Comparison of ENCODE assay signal across 8 mouse cellular contexts in the genomic region with DNA sequence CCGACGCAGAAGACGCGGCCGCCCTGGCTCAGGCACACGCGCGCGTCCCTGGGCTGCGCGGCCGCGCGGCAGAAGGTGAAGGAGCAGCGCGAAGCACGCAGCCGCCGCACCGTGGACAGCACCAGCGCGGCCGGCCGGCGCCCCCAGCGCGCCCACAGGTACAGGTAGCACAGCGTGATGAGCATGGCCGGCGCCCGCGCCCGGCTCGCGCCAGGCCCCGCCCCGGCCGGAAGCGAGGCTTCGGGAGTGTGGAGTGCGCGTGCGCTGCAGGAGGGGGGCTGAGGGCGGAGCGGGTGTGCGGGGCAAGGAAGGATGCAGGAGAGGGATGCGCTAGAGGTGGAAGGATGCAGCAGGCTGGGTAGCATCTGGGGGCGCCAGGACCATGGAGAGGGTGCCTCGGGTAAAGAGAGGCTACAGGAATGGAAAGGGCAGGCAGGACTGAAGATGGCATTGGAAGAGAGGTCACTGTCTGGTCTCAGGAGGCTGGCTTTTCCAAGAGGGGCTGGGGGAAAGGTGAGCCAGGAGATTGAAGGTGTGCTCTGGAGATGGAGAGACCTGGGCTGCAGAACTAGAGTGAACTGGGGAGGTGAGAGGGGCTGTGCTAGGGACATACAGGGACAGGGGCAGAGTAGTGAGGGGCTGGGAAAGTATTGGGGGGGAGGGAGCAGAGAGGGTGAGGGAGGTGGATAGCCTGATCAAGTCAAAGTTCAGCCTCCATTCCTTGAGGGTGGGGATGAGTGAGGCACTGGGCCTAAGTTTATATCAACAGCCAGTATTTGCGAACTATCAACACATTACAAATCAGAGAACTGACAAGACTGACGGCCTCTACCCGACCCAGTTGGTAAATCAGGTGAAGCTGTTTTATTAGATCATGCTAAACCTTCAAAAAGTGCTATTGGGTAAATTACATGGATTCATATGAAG. TPM values are rescaled to one million over a fixed set of nuclear protein-coding genes. Genes with fewer than 3 reads are reported as not detected.
A peak's percentile ranks its signal among the peaks of the same experiment; 100 is the strongest.
DNase-seq lines count a peak whose midpoint lies in the region; ATAC-seq lines count a peak whose summit lies in the region.

No protein-coding gene starts in this region.

- no peaks in the 10 kb centered on the region for H3K9me3 ChIP-seq in limb, embryonic 12.5 days
- no peaks in the 10 kb centered on the region for H3K9me3 ChIP-seq in midbrain, embryonic 14.5 days (ENCODE audit: control insufficient read depth, low read length)

- peak overlapping the region; percentile 20; the same call in 1 of the 2 replicates for H3K27ac ChIP-seq in limb, embryonic 12.5 days
- peak overlapping the region; percentile 58 for H3K27ac ChIP-seq in midbrain, embryonic 14.5 days (replicated peaks; ENCODE audit: low read depth, low read length)

- H3K36me3 ChIP-seq in limb, embryonic 12.5 days, result no peaks in the 10 kb centered on the region
- no peaks in the 10 kb centered on the region for H3K36me3 ChIP-seq in midbrain, embryonic 14.5 days (ENCODE audit: control insufficient read depth, insufficient read depth, low read length)

- H3K9ac ChIP-seq in limb, embryonic 12.5 days (replicated peaks), result peak overlapping the region; percentile 85
- peak overlapping the region; percentile 83 for H3K9ac ChIP-seq in midbrain, embryonic 14.5 days (replicated peaks; ENCODE audit: low read length)

- DNase-seq in urinary bladder, adult 18-20 months (ENCODE audit: low spot score in 2 of 2), result peak; percentile 66 to 73
- DNase-seq in urinary bladder, postnatal 10 days (ENCODE audit: low spot score), result no peak
- DNase-seq in embryo, embryonic 10.5 days (ENCODE audit: low spot score), result peak; percentile 89
- peak; percentile 87 to 89 for DNase-seq in heart, adult 18-20 months
- DNase-seq in kidney, adult 18-20 months, result peak; percentile 83
- DNase-seq in midbrain, embryonic 14.5 days, result peak; percentile 95
- peak; percentile 53 for DNase-seq in spleen, adult 12 weeks (ENCODE audit: low spot score)

- ATAC-seq in limb, embryonic 12.5 days (ENCODE audit: insufficient number of reproducible peaks, insufficient read depth, low FRiP score, low TSS enrichment, low read depth), result peak; percentile 95
- peak; percentile 96 for ATAC-seq in midbrain, embryonic 14.5 days (ENCODE audit: low FRiP score, low TSS enrichment)

- WGBS in limb, embryonic 12.5 days, result 6% methylated on average over 52 of the region's 52 CpGs
- WGBS in midbrain, embryonic 14.5 days, result 7% methylated on average over 51 of the region's 52 CpGs

- H3K27me3 ChIP-seq in limb, embryonic 12.5 days, result no peaks in the 10 kb centered on the region
- H3K27me3 ChIP-seq in midbrain, embryonic 14.5 days (ENCODE audit: control insufficient read depth, insufficient read depth, low read length), result no peaks in the 10 kb centered on the region

- H3K4me3 ChIP-seq in limb, embryonic 12.5 days (replicated peaks), result peak overlapping the region; percentile 91
- H3K4me3 ChIP-seq in midbrain, embryonic 14.5 days (replicated peaks; ENCODE audit: low read depth, low read length), result peak overlapping the region; percentile 81

- H3K4me1 ChIP-seq in limb, embryonic 12.5 days (replicated peaks), result peaks cover 12% of the 10 kb centered on the region; the same call in 1 of the 2 replicates
- 0 out of 2 replicates have a peak, but pooled peaks cover 5% of the 10 kb centered on the region for H3K4me1 ChIP-seq in midbrain, embryonic 14.5 days (ENCODE audit: control insufficient read depth, insufficient read depth, low read length)

- H3K4me2 ChIP-seq in limb, embryonic 12.5 days, result peak overlapping the region; percentile 95
- H3K4me2 ChIP-seq in midbrain, embryonic 14.5 days (ENCODE audit: low read length), result peak overlapping the region; percentile 99

RNA-seq across cellular contexts. Expression of a gene that starts 23.0 kb away (rescaled TPM):
- total RNA-seq in heart, adult 18-20 months (2021), result 1 to 10 TPM; 7.3 to 9.1 TPM
- 11.5 and 11.9 TPM in 2 replicates for polyA plus RNA-seq in limb, embryonic 12.5 days (2016; fragmentation: Nextera tagmentation; extraction: Ambion mirVana)
- polyA plus RNA-seq in midbrain, embryonic 14.5 days (2014; fragmentation: Nextera tagmentation; extraction: Ambion mirVana), result 6.6 and 7.2 TPM in 2 replicates

RNA-seq across cellular contexts. Expression of a gene that starts 37.9 kb away (rescaled TPM):
- 1 to 10 TPM; 3.7 to 4.0 TPM for total RNA-seq in heart, adult 18-20 months (2021)
- 3.7 and 4.3 TPM in 2 replicates for polyA plus RNA-seq in limb, embryonic 12.5 days (2016; fragmentation: Nextera tagmentation; extraction: Ambion mirVana)
- polyA plus RNA-seq in midbrain, embryonic 14.5 days (2014; fragmentation: Nextera tagmentation; extraction: Ambion mirVana), result 0.70 and 1.2 TPM in 2 replicates
